Mouse (Mus musculus) erythroblast, embryonic 14.5 days (primary cell): ENCODE results near the gene Arid5a.

Source experiments
- GATA1 ChIP-seq: IDR thresholded peaks from 2 replicates; pipeline ENCODE4 v1.6.1; 2012; ENCODE audit warnings: low read length, inconsistent platforms, mixed read lengths
- TAL1 ChIP-seq: IDR thresholded peaks from 3 replicates; pipeline ENCODE4 v1.6.1; 2012; ENCODE audit warnings: low read length, inconsistent platforms, mixed read lengths

DNA sequence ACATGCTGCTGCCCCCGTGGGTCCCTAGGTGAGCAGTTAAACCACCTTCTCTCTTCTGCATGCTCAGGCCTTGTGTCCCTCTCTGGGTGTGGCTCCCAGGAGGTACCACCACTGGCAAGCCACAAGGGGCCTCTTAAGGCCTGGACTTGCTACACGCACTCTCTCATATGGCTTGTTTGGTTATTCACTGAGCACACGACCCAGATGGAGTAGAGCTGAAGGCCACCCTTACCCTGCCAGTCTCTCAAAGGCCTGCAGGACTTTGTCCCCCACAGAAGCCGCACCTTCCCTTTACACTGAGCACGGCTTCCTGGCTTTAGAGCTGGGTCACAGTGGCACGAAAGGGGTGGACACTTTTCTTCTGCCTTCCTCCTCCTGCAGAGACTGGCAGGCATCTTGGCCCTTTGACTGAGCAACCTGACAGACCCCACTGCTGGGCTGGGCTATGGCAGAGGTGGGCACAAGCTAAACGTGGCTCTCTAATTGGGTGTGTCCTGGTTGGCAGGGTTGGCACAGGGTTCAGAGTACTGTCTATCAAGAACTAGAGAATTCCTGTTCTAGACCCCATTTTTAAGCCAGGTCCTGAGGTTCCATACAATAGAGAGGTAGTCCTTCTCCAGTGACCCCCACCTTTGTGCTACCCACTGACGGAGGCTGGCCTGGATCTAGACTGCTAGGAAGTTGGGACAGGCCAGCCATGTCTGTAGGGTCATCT is 35.9 kb upstream of the Arid5a start:
- TF ChIP-seq GATA1 = no peak
- no peak for TF ChIP-seq TAL1
